Mouse (Mus musculus) CH12.LX (cell line): Measurements from ENCODE around the gene Nck2.

Experiments used
- ETS1 ChIP-seq: conservative IDR thresholded peaks from 2 replicates; pipeline ENCODE4 v1.6.1; 2012; ENCODE audit warnings: low read depth, mild to moderate bottlenecking, inconsistent platforms, low read length, improper control_type of control experiment, moderate library complexity
- MAZ ChIP-seq: IDR thresholded peaks from 2 replicates; pipeline ENCODE4 v1.6.1; 2012; ENCODE audit warnings: low read depth, mild to moderate bottlenecking, inconsistent platforms, low read length, improper control_type of control experiment, moderate library complexity
- POLR2A ChIP-seq: IDR thresholded peaks from 2 replicates; pipeline ENCODE4 v1.6.1; 2011; ENCODE audit warnings: low read depth, mild to moderate bottlenecking, improper control_type of control experiment, low read length

GRCm38 (mm10) chr1:43559043-43559692 is 114.8 kb downstream of the Nck2 start:
- TF ChIP-seq POLR2A (no peak), MAZ (no peak), ETS1 (no peak)
